Mouse (Mus musculus) urinary bladder, postnatal 4 days (tissue): ENCODE data around the gene Setd4.
"Not testable (repeated sequence)": the region's sequence is repeated elsewhere in the genome, so short reads cannot be mapped to it uniquely, and the experiment has no call there.

Source experiments
- DNase-seq, 2 experiments: peaks; one replicate each; pipeline ENCODE4 v3.0.0; 2021 to 2022; ENCODE audit warnings: low spot score in 2 of 2

Gene Setd4

GRCm38 (mm10) chr16:93603439-93604212 lies at the start of gene Setd4:
Gene Setd4, minus strand, starts transcription at chr16:93604063.
- DNase-seq: peak; percentile 86 to 90

- no peak for DNase-seq
Observed at GRCm38 (mm10) chr16:93648441-93649183, 44.7 kb upstream of the Setd4 start.

GRCm38 (mm10) chr16:93644006-93644405 lies 40.1 kb upstream of the Setd4 start:
- DNase-seq: no peak

- no peak for DNase-seq
Observed at GRCm38 (mm10) chr16:93627761-93628400, 24.0 kb upstream of the Setd4 start, which contains the start of gene Gm5678. Gene Gm5678, plus strand, starts transcription at chr16:93628097.

GRCm38 (mm10) chr16:93626745-93627144 lies 22.9 kb upstream of the Setd4 start:
- no peak for DNase-seq

GRCm38 (mm10) chr16:93624671-93625070 lies 20.8 kb upstream of the Setd4 start:
- no peak for DNase-seq

GRCm38 (mm10) chr16:93623759-93624158 lies 19.9 kb upstream of the Setd4 start:
- DNase-seq: not testable (repeated sequence)

GRCm38 (mm10) chr16:93615118-93615870 lies 11.4 kb upstream of the Setd4 start:
- DNase-seq: no peak

- DNase-seq: no peak
Observed at GRCm38 (mm10) chr16:93610961-93611360, 7.1 kb upstream of the Setd4 start.

GRCm38 (mm10) chr16:93609796-93610195 lies 5.9 kb upstream of the Setd4 start:
- DNase-seq: no peak

- no peak for DNase-seq
Observed at GRCm38 (mm10) chr16:93608731-93609130, 4.9 kb upstream of the Setd4 start.

- DNase-seq: peak; percentile 84
Observed at GRCm38 (mm10) chr16:93607669-93608101, 3.8 kb upstream of the Setd4 start.

- no peak for DNase-seq
Observed at GRCm38 (mm10) chr16:93606146-93606545, 2.3 kb upstream of the Setd4 start.

- no peak for DNase-seq
Observed at GRCm38 (mm10) chr16:93605553-93605952, 1.7 kb upstream of the Setd4 start, which contains the start of gene Cbr1. Gene Cbr1, plus strand, starts transcription at chr16:93605853.

GRCm38 (mm10) chr16:93604481-93604969 lies 662 bp upstream of the Setd4 start:
- no peak for DNase-seq

- no peak for DNase-seq
Observed at GRCm38 (mm10) chr16:93599461-93599860, 4.4 kb downstream of the Setd4 start.

GRCm38 (mm10) chr16:93597551-93597950 lies 6.3 kb downstream of the Setd4 start:
- DNase-seq: no peak

- DNase-seq: no peak
Observed at GRCm38 (mm10) chr16:93596807-93597206, 7.1 kb downstream of the Setd4 start.

- no peak for DNase-seq
Observed at GRCm38 (mm10) chr16:93595766-93596165, 8.1 kb downstream of the Setd4 start.

- DNase-seq: no peak
Observed at GRCm38 (mm10) chr16:93594448-93594847, 9.4 kb downstream of the Setd4 start.

- DNase-seq: no peak
Observed at GRCm38 (mm10) chr16:93593406-93593805, 10.5 kb downstream of the Setd4 start.
